11 mouse cellular contexts compared by ENCODE assay signal in the genomic region with DNA sequence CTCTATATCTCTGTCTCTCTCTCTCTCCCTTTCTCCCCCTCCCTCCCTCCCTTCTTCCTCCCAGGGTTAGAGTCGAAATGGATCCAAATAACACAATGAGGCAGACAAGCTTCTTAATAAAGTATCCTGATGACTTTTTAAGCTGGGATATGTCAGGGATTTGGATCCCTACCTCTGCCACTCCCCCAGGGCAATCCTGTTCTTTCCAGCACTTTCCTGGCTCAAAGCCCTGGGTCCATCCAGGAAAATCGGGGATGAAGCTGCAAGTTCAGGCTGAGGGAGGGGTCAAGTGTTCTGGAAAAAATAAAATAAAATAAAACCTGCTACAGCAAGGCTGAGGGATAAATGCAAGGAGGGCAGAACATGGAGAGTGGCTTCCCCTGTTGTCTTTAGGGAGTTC. TPM values are rescaled to one million over a fixed set of nuclear protein-coding genes. Genes with fewer than 3 reads are reported as not detected.
A peak's percentile ranks its signal among the peaks of the same experiment; 100 is the strongest.
DNase-seq lines count a peak whose midpoint lies in the region; ATAC-seq lines count a peak whose summit lies in the region.
"Had no signal": no experiment of that assay in that cellular context is flagged by ENCODE, and none has a peak within 500 bp of the region (broad histone marks: within the 10 kb centered on the region; RNA-seq: fewer than 3 reads in every experiment).

No protein-coding gene starts in this region.

- H3K4me3 ChIP-seq in embryonic facial prominence, embryonic 12.5 days = no peak overlapping the region
- H3K4me3 ChIP-seq in lung, embryonic 16.5 days (ENCODE audit: low read length) = no peak overlapping the region
- H3K4me3 ChIP-seq in midbrain, embryonic 14.5 days (replicated peaks; ENCODE audit: low read depth, low read length) = no peak overlapping the region
- H3K4me3 ChIP-seq: forebrain, embryonic 12.5 days; neural tube, embryonic 15.5 days had no signal

- H3K4me2 ChIP-seq in embryonic facial prominence, embryonic 12.5 days (replicated peaks) = no peak overlapping the region
- no peak overlapping the region; the same call in 1 of the 2 replicates for H3K4me2 ChIP-seq in lung, embryonic 16.5 days (ENCODE audit: low read depth, low read length)
- no peak overlapping the region for H3K4me2 ChIP-seq in midbrain, embryonic 14.5 days (ENCODE audit: low read length)
- H3K4me2 ChIP-seq: forebrain, embryonic 12.5 days; midbrain, embryonic 11.5 days; neural tube, embryonic 15.5 days had no signal

- peak overlapping the region; percentile 52 for H3K27ac ChIP-seq in embryonic facial prominence, embryonic 12.5 days
- H3K27ac ChIP-seq in lung, embryonic 16.5 days (ENCODE audit: low read length) = peak overlapping the region; percentile 93
- H3K27ac ChIP-seq in midbrain, embryonic 14.5 days (replicated peaks; ENCODE audit: low read depth, low read length) = no peak overlapping the region
- H3K27ac ChIP-seq: forebrain, embryonic 12.5 days had no signal

- H3K36me3 ChIP-seq in embryonic facial prominence, embryonic 12.5 days = no peaks in the 10 kb centered on the region
- H3K36me3 ChIP-seq in lung, embryonic 16.5 days (ENCODE audit: control insufficient read depth, insufficient read depth, low read length) = no peaks in the 10 kb centered on the region
- H3K36me3 ChIP-seq in midbrain, embryonic 14.5 days (ENCODE audit: control insufficient read depth, insufficient read depth, low read length) = no peaks in the 10 kb centered on the region
- H3K36me3 ChIP-seq: forebrain, embryonic 12.5 days; neural tube, embryonic 15.5 days had no signal

- H3K9me3 ChIP-seq in embryonic facial prominence, embryonic 12.5 days = no peaks in the 10 kb centered on the region
- peaks cover 5% of the 10 kb centered on the region for H3K9me3 ChIP-seq in lung, embryonic 16.5 days (ENCODE audit: control insufficient read depth, low read length)
- peaks cover 7% of the 10 kb centered on the region; the same call in 1 of the 2 replicates for H3K9me3 ChIP-seq in midbrain, embryonic 14.5 days (ENCODE audit: control insufficient read depth, low read length)
- H3K9me3 ChIP-seq: neural tube, embryonic 15.5 days had no signal

- H3K9ac ChIP-seq in embryonic facial prominence, embryonic 12.5 days = no peak overlapping the region
- H3K9ac ChIP-seq in lung, embryonic 16.5 days (ENCODE audit: low read length) = no peak overlapping the region
- H3K9ac ChIP-seq in midbrain, embryonic 14.5 days (replicated peaks; ENCODE audit: low read length) = no peak overlapping the region
- H3K9ac ChIP-seq: forebrain, embryonic 12.5 days; neural tube, embryonic 15.5 days had no signal

- 50% methylated on average over 2 of the region's 2 CpGs for WGBS in embryonic facial prominence, embryonic 12.5 days
- WGBS in lung, embryonic 16.5 days = 28% methylated on average over 2 of the region's 2 CpGs
- WGBS in midbrain, embryonic 14.5 days = 59% methylated on average over 2 of the region's 2 CpGs

- DNase-seq in gastrocnemius, postnatal 25 days = peak; percentile 61
- peak; percentile 72 to 78 for DNase-seq in heart, postnatal 10 days
- no peak for DNase-seq in right cerebral cortex, adult 18-20 months
- DNase-seq in midbrain, embryonic 14.5 days = no peak
- no peak for DNase-seq in cerebellum, adult 9-11 months
- DNase-seq: left cerebral cortex, postnatal 4 days had no signal

- intact Hi-C loops in heart, postnatal 10 days (cut with DNase I) = no loop called here

- peaks cover 13% of the 10 kb centered on the region; the same call in 1 of the 2 replicates for H3K4me1 ChIP-seq in embryonic facial prominence, embryonic 12.5 days
- peaks cover 24% of the 10 kb centered on the region for H3K4me1 ChIP-seq in lung, embryonic 16.5 days (replicated peaks; ENCODE audit: control insufficient read depth, insufficient read depth, low read length)
- no peaks in the 10 kb centered on the region for H3K4me1 ChIP-seq in midbrain, embryonic 14.5 days (ENCODE audit: control insufficient read depth, insufficient read depth, low read length)
- H3K4me1 ChIP-seq: forebrain, embryonic 12.5 days had no signal

- ATAC-seq in embryonic facial prominence, embryonic 12.5 days (ENCODE audit: insufficient number of reproducible peaks, insufficient read depth, low FRiP score, low TSS enrichment) = no peak
- peak; percentile 61 for ATAC-seq in lung, embryonic 16.5 days (ENCODE audit: low read depth)
- no peak for ATAC-seq in midbrain, embryonic 14.5 days (ENCODE audit: low FRiP score, low TSS enrichment)

- H3K27me3 ChIP-seq in embryonic facial prominence, embryonic 12.5 days = no peaks in the 10 kb centered on the region
- no peaks in the 10 kb centered on the region for H3K27me3 ChIP-seq in lung, embryonic 16.5 days (ENCODE audit: control insufficient read depth, insufficient read depth, low read depth, low read length)
- no peaks in the 10 kb centered on the region for H3K27me3 ChIP-seq in midbrain, embryonic 14.5 days (ENCODE audit: control insufficient read depth, insufficient read depth, low read length)
- H3K27me3 ChIP-seq: forebrain, embryonic 12.5 days; neural tube, embryonic 15.5 days had no signal

RNA-seq across cellular contexts. Expression of a gene that starts 49.7 kb away (rescaled TPM):
- polyA plus RNA-seq in embryonic facial prominence, embryonic 12.5 days (2016; fragmentation: Nextera tagmentation; extraction: Ambion mirVana) = 115 and 118 TPM in 2 replicates
- 10 to 100 TPM; 46.0 to 61.1 TPM for total RNA-seq in gastrocnemius, postnatal 25 days (2021)
- 100 to 1,000 TPM; 101 to 114 TPM for total RNA-seq in heart, postnatal 10 days (2021)
- 106 and 109 TPM in 2 replicates for polyA plus RNA-seq in lung, embryonic 16.5 days (2015; fragmentation: Nextera tagmentation; extraction: Ambion mirVana)
- 183 and 222 TPM in 2 replicates for polyA plus RNA-seq in midbrain, embryonic 14.5 days (2014; fragmentation: Nextera tagmentation; extraction: Ambion mirVana)

Comparison
In these comparisons a context has a peak if more than half of its experiments do, and no peak if none do; other contexts are left out.
1. DNase-seq: peak in gastrocnemius, postnatal 25 days (single experiment) and heart, postnatal 10 days (2 of 2); none in right cerebral cortex, adult 18-20 months (single experiment), midbrain, embryonic 14.5 days (single experiment) and cerebellum, adult 9-11 months (single experiment).